Mouse (Mus musculus) neural tube, embryonic 14.5 days (tissue): ENCODE measurements around the gene Gm28374. TPM values are rescaled to one million over a fixed set of nuclear protein-coding genes. Genes with fewer than 3 reads are reported as not detected.

ENCODE experiments used
- ATAC-seq: fragments of 200-750 bp; cut with Nextera tagmentation; 2 replicates; pipeline ENCODE4 v1.8.0; 2017; ENCODE audit warnings: low read depth, mild to moderate bottlenecking, moderate TSS enrichment, moderate library complexity
- H3K27ac ChIP-seq: fragments of 300-500 bp; sonication (generic); 2 replicates; pipeline ENCODE4 v1.5.1; 2014; ENCODE audit warnings: low read depth, mild to moderate bottlenecking, control low read depth, low read length, moderate library complexity, mixed read lengths
- H3K27me3 ChIP-seq: fragments of 300-500 bp; sonication (generic); 2 replicates; pipeline ENCODE4 v1.6.1; 2014; ENCODE audit warnings: low read length; ENCODE audit not compliant: control insufficient read depth, insufficient read depth
- H3K36me3 ChIP-seq: fragments of 300-500 bp; sonication (generic); 2 replicates; pipeline ENCODE4 v1.6.1; 2014; ENCODE audit warnings: low read length, mixed read lengths; ENCODE audit not compliant: control insufficient read depth, insufficient read depth
- H3K4me1 ChIP-seq: fragments of 300-500 bp; sonication (generic); 2 replicates; pipeline ENCODE4 v1.6.1; 2014; ENCODE audit warnings: low read length; ENCODE audit not compliant: control insufficient read depth, insufficient read depth
- H3K4me2 ChIP-seq: fragments of 300-500 bp; sonication (generic); 2 replicates; pipeline ENCODE4 v1.6.1; 2014; ENCODE audit warnings: mild to moderate bottlenecking, low read depth, low read length, control low read depth
- H3K4me3 ChIP-seq: fragments of 300-500 bp; sonication (generic); 2 replicates; pipeline ENCODE4 v1.5.1; 2014; ENCODE audit warnings: low read depth, low read length, control low read depth, mixed read lengths
- H3K9ac ChIP-seq: fragments of 300-500 bp; sonication (generic); replicated peaks from 2 replicates; pipeline ENCODE4 v1.6.1; 2014; ENCODE audit warnings: low read depth, mild to moderate bottlenecking, control low read depth, low read length, mixed read lengths
- H3K9me3 ChIP-seq: fragments of 300-500 bp; sonication (generic); 2 replicates; pipeline ENCODE4 v1.6.1; 2016; ENCODE audit warnings: low read length; ENCODE audit not compliant: control insufficient read depth
- WGBS: fragments of 180-500 bp; shearing (Covaris S2); extraction: QIAGEN DNeasy Blood & Tissue Kit; methylation state at CpG from one replicate; pipeline ENCODE4 v1.1.7; 2014; 5-methylcytosine and 5-hydroxymethylcytosine counted together
- microRNA-seq: library from miRNA; unstranded; fragments of <30 nt; microRNA quantifications from one replicate; pipeline ENCODE4, GENCODE M21; 2016
- polyA plus RNA-seq: library from polyadenylated mRNA; unstranded; fragments of >200 nt; fragmentation: Nextera tagmentation; extraction: Ambion mirVana; gene quantifications from 2 replicates; pipeline ENCODE4 v1.2.1, GENCODE M21; 2014

Gene Gm28374
- polyA plus RNA-seq, 1 experiment from 2014 or later = 1.2 TPM

GRCm38 (mm10) chr19:6040002-6040401 lies 42.1 kb downstream of the Gm28374 start:
- Histone ChIP-seq H3K27me3 (no peaks in the 10 kb centered on the region), H3K9me3 (no peaks in the 10 kb centered on the region), H3K9ac (no peak overlapping the region), H3K36me3 (no peaks in the 10 kb centered on the region), H3K4me1 (0 out of 2 replicates have a peak, but pooled peaks cover under 1% of the 10 kb centered on the region), H3K4me3 (no peak overlapping the region), H3K4me2 (no peak overlapping the region), H3K27ac (no peak overlapping the region)
- ATAC-seq = no peak

GRCm38 (mm10) chr19:6038326-6038725 lies 43.7 kb downstream of the Gm28374 start:
- H3K9me3 ChIP-seq = no peaks in the 10 kb centered on the region
- 84% methylated on average over 7 of the region's 7 CpGs for WGBS
- no peaks in the 10 kb centered on the region for H3K27me3 ChIP-seq
- ATAC-seq = no peak
- no peaks in the 10 kb centered on the region for H3K4me1 ChIP-seq
- H3K27ac ChIP-seq = no peak overlapping the region
- no peaks in the 10 kb centered on the region for H3K36me3 ChIP-seq
- H3K4me3 ChIP-seq = no peak overlapping the region
- H3K4me2 ChIP-seq = no peak overlapping the region
- H3K9ac ChIP-seq = no peak overlapping the region

- Histone ChIP-seq H3K9me3 (no peaks in the 10 kb centered on the region), H3K4me2 (no peak overlapping the region), H3K9ac (no peak overlapping the region), H3K4me1 (no peaks in the 10 kb centered on the region), H3K36me3 (no peaks in the 10 kb centered on the region), H3K27me3 (no peaks in the 10 kb centered on the region), H3K4me3 (no peak overlapping the region), H3K27ac (no peak overlapping the region)
- no peak for ATAC-seq
Observed at GRCm38 (mm10) chr19:6037695-6038094, 44.4 kb downstream of the Gm28374 start.

GRCm38 (mm10) chr19:6035966-6036585 lies 46.0 kb downstream of the Gm28374 start:
- no peak for ATAC-seq

GRCm38 (mm10) chr19:6030520-6031280 lies 51.4 kb downstream of the Gm28374 start:
- 74% methylated on average over 14 of the region's 14 CpGs for WGBS
- Histone ChIP-seq H3K9me3 (no peaks in the 10 kb centered on the region), H3K27ac (no peak overlapping the region), H3K4me1 (no peaks in the 10 kb centered on the region), H3K4me2 (no peak overlapping the region), H3K36me3 (no peaks in the 10 kb centered on the region), H3K9ac (no peak overlapping the region), H3K27me3 (no peaks in the 10 kb centered on the region), H3K4me3 (no peak overlapping the region)
- no peak for ATAC-seq

More at GRCm38 (mm10) chr19:6035966-6036585, 46.0 kb downstream of the Gm28374 start:
- no peak overlapping the region for H3K9ac ChIP-seq
- no peak overlapping the region for H3K27ac ChIP-seq
- no peak overlapping the region for H3K4me3 ChIP-seq
- H3K27me3 ChIP-seq = no peaks in the 10 kb centered on the region
- 83% methylated on average over 9 of the region's 9 CpGs for WGBS
- no peaks in the 10 kb centered on the region for H3K4me1 ChIP-seq
- H3K9me3 ChIP-seq = no peaks in the 10 kb centered on the region
- H3K36me3 ChIP-seq = no peaks in the 10 kb centered on the region
- H3K4me2 ChIP-seq = no peak overlapping the region

GRCm38 (mm10) chr19:6029426-6029825 lies 52.6 kb downstream of the Gm28374 start:
- Histone ChIP-seq H3K9ac (no peak overlapping the region), H3K27ac (no peak overlapping the region), H3K27me3 (no peaks in the 10 kb centered on the region), H3K36me3 (no peaks in the 10 kb centered on the region), H3K4me3 (no peak overlapping the region), H3K4me2 (no peak overlapping the region), H3K9me3 (no peaks in the 10 kb centered on the region), H3K4me1 (no peaks in the 10 kb centered on the region)
- ATAC-seq = no peak
- 76% methylated on average over 9 of the region's 9 CpGs for WGBS

GRCm38 (mm10) chr19:6028991-6029390 lies 53.1 kb downstream of the Gm28374 start:
- H3K9me3 ChIP-seq = no peaks in the 10 kb centered on the region
- no peak overlapping the region for H3K27ac ChIP-seq
- ATAC-seq = no peak
- no peak overlapping the region for H3K9ac ChIP-seq
- no peaks in the 10 kb centered on the region for H3K36me3 ChIP-seq
- 89% methylated on average over 6 of the region's 6 CpGs for WGBS
- H3K4me2 ChIP-seq = no peak overlapping the region
- H3K4me1 ChIP-seq = no peaks in the 10 kb centered on the region
- no peaks in the 10 kb centered on the region for H3K27me3 ChIP-seq
- no peak overlapping the region for H3K4me3 ChIP-seq

Small RNA genes within 50 kb of the gene (microRNA-seq; reads per million reads assigned to microRNA genes)
- not detected for gene Mir6988

Other genes starting within 250 kb of the Gm28374 start
- 9.4 and 12.7 TPM in 2 replicates for gene Frmd8, start 207.0 kb downstream of the Gm28374 start, polyA plus RNA-seq
- 0.59 and 1.3 TPM in 2 replicates for gene Slc25a45, start 204.4 kb downstream of the Gm28374 start, polyA plus RNA-seq
- 11.4 and 12.8 TPM in 2 replicates for gene Tigd3, start 188.1 kb downstream of the Gm28374 start, polyA plus RNA-seq
- 85.3 and 102 TPM in 2 replicates for gene Dpf2, start 169.2 kb downstream of the Gm28374 start, polyA plus RNA-seq
- gene Cdc42ep2, start 157.4 kb downstream of the Gm28374 start, polyA plus RNA-seq = 16.7 and 17.4 TPM in 2 replicates
- 18.0 and 21.6 TPM in 2 replicates for gene Pola2, start 118.1 kb downstream of the Gm28374 start, polyA plus RNA-seq
- gene Slc22a20, start 96.1 kb downstream of the Gm28374 start, polyA plus RNA-seq = not detected in 2 replicates
- gene Capn1, start 66.4 kb downstream of the Gm28374 start, polyA plus RNA-seq = 3.4 and 7.0 TPM in 2 replicates
- 29.3 and 35.3 TPM in 2 replicates for gene Syvn1, start 35.7 kb downstream of the Gm28374 start, polyA plus RNA-seq
- gene Mrpl49, start 24.5 kb downstream of the Gm28374 start, polyA plus RNA-seq = 63.2 and 65.5 TPM in 2 replicates
- gene Fau, start 24.4 kb downstream of the Gm28374 start, polyA plus RNA-seq = 538 and 563 TPM in 2 replicates
- 34.3 and 34.8 TPM in 2 replicates for gene Znhit2, start 21.1 kb downstream of the Gm28374 start, polyA plus RNA-seq
- 53.4 and 63.7 TPM in 2 replicates for gene Tm7sf2, start 13.9 kb downstream of the Gm28374 start, polyA plus RNA-seq
- gene Vps51, start 5.0 kb downstream of the Gm28374 start, polyA plus RNA-seq = 72.9 and 73.2 TPM in 2 replicates
- gene Tmem262, start 2.2 kb downstream of the Gm28374 start, polyA plus RNA-seq = 0.55 TPM in 1 of 2 replicates, not detected in the other
- gene Zfpl1, start 2.7 kb upstream of the Gm28374 start, polyA plus RNA-seq = 74.0 and 85.6 TPM in 2 replicates
- 3.0 and 3.5 TPM in 2 replicates for gene Cdca5, start 2.7 kb upstream of the Gm28374 start, polyA plus RNA-seq
- not detected in 2 replicates for gene AC131692.1, start 12.2 kb upstream of the Gm28374 start, polyA plus RNA-seq
- gene Naaladl1, start 23.5 kb upstream of the Gm28374 start, polyA plus RNA-seq = 0.44 and 0.52 TPM in 2 replicates
- gene Sac3d1, start 36.4 kb upstream of the Gm28374 start, polyA plus RNA-seq = 52.1 and 53.1 TPM in 2 replicates
- gene Snx15, start 46.0 kb upstream of the Gm28374 start, polyA plus RNA-seq = 63.9 and 72.8 TPM in 2 replicates
- not detected in 2 replicates for gene Batf2, start 58.7 kb upstream of the Gm28374 start, polyA plus RNA-seq
- gene Arl2, start 59.3 kb upstream of the Gm28374 start, polyA plus RNA-seq = 114 and 123 TPM in 2 replicates
- 0.21 TPM in 1 of 2 replicates, not detected in the other for gene Majin, start 102.1 kb upstream of the Gm28374 start, polyA plus RNA-seq
- not detected in 2 replicates for gene Gpha2, start 144.1 kb upstream of the Gm28374 start, polyA plus RNA-seq
- 150 and 154 TPM in 2 replicates for gene Ppp2r5b, start 153.6 kb upstream of the Gm28374 start, polyA plus RNA-seq
- 16.0 and 16.1 TPM in 2 replicates for gene Atg2a, start 159.4 kb upstream of the Gm28374 start, polyA plus RNA-seq
- gene Ehd1, start 194.5 kb upstream of the Gm28374 start, polyA plus RNA-seq = 53.4 and 74.8 TPM in 2 replicates
- 0.61 and 0.71 TPM in 2 replicates for gene Cdc42bpg, start 224.2 kb upstream of the Gm28374 start, polyA plus RNA-seq